Mouse (Mus musculus) liver, embryonic 14.5 days (tissue): Measurements from ENCODE around the gene Fasn.

Source experiments
- CTCF ChIP-seq: IDR thresholded peaks from 2 replicates; pipeline ENCODE4 v1.5.1; 2016; ENCODE audit warnings: antibody characterized with exemption, low read depth, control low read depth
- EP300 ChIP-seq: IDR thresholded peaks from 2 replicates; pipeline ENCODE4 v1.6.1; 2016; ENCODE audit warnings: antibody characterized with exemption, low read depth

DNA sequence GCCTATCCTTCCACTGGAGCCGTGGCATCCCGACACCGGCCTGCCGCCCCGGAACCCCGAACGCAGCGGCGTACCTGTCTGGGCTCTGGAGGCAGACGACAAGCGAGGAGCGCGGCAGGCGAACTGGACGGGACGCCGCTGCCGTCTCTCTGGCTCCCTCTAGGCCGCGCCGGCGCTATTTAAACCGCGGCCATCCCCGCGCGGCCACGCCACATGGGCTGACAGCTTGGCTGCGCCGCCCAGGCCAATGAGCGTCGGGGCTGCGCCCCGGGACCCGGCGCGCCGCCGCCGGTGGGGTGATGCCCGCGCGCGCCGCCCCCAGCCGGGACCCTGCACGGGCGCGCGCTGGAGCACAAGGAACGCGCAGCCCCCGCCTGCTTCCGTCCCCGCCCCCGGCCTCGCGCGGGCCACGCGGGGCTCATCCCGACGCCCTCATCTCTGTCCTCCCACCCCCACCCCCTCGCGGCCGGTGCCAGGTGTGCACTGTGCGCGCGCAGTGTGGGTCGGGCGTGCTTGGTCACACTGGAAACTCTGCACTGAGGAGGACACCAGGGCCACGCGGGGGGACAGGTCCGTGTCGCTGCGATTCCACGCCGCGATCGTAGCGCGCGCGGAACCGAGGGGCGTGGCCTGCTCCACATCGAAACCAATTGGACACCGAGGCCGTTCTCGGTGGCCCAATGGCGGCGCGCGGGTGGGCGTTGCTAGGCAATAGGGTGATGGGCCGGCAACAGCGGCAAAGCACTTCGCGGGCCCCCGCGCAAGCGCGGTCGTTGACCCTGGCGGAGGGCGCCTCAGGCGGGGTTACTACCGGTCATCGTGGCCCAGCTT is at the start of gene Fasn:
- TF ChIP-seq CTCF: peak; percentile 66
- TF ChIP-seq EP300: no peak
